Mouse (Mus musculus) layer of hippocampus, adult 2 months (tissue): Measurements from ENCODE around the gene Ccdc50. TPM values are rescaled to one million over a fixed set of nuclear protein-coding genes. Genes with fewer than 3 reads are reported as not detected.

Experiments
- DNase-seq, 2 experiments: peaks; one replicate each; pipeline ENCODE4 v3.0.0; 2022; ENCODE audit warnings: low spot score in 2 of 2
- H3K27ac ChIP-seq: fragments of 200-600 bp; 2 replicates; pipeline ENCODE4 v1.8.1; 2022
- H3K4me3 ChIP-seq: fragments of 200-600 bp; 2 replicates; pipeline ENCODE4 v1.8.1; 2022; ENCODE audit warnings: mild to moderate bottlenecking
- CTCF ChIP-seq: fragments of 200-600 bp; conservative IDR thresholded peaks from 2 replicates; pipeline ENCODE4 v1.8.1; 2022; ENCODE audit warnings: antibody characterized with exemption, mild to moderate bottlenecking, moderate library complexity
- total RNA-seq, 2 experiments: library from RNA; stranded (reverse); gene quantifications; 2 replicates each; pipeline ENCODE4 v1.2.3; 2021

The Ccdc50 gene
- total RNA-seq, 2 experiments from 2014 or later: 49.0 TPM

- Histone ChIP-seq H3K27ac (peak overlapping the region; percentile 79), H3K4me3 (no peak overlapping the region)
- DNase-seq: peak in 1 of 2 experiments; percentile 53
- no peak for TF ChIP-seq CTCF
Measured at GRCm38 (mm10) chr16:27384893-27385603, 3.6 kb upstream of the Ccdc50 start.

DNA sequence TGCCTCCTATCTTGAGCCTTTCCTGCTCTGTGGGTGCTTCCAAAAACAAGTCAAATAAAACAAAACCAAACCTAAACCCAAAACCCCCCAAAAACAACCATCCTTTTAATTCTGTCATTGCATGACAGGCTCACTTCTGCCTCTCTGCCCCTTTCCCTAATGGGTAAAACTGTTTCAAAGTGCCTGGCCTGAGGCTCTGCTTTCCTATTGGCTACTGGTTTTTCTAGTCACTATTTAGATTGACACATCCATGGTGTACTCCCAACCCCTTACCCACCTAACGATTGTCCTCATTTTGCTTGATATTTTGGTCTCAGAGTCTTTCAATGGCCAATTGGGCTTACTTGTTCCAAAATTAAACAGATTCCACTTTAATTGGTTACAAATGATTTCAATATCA lies 3.0 kb upstream of the Ccdc50 start:
- peak overlapping the region; percentile 79 for H3K27ac ChIP-seq
- DNase-seq: no peak
- no peak for TF ChIP-seq CTCF
- H3K4me3 ChIP-seq: no peak overlapping the region

GRCm38 (mm10) chr16:27386850-27387407 lies 1.7 kb upstream of the Ccdc50 start:
- DNase-seq: no peak
- Histone ChIP-seq H3K27ac (no peak overlapping the region), H3K4me3 (no peak overlapping the region)
- TF ChIP-seq CTCF: no peak

GRCm38 (mm10) chr16:27387634-27388611 lies 746 bp upstream of the Ccdc50 start:
- DNase-seq: no peak
- peak overlapping the region; percentile 98 for H3K27ac ChIP-seq
- TF ChIP-seq CTCF: no peak

DNA sequence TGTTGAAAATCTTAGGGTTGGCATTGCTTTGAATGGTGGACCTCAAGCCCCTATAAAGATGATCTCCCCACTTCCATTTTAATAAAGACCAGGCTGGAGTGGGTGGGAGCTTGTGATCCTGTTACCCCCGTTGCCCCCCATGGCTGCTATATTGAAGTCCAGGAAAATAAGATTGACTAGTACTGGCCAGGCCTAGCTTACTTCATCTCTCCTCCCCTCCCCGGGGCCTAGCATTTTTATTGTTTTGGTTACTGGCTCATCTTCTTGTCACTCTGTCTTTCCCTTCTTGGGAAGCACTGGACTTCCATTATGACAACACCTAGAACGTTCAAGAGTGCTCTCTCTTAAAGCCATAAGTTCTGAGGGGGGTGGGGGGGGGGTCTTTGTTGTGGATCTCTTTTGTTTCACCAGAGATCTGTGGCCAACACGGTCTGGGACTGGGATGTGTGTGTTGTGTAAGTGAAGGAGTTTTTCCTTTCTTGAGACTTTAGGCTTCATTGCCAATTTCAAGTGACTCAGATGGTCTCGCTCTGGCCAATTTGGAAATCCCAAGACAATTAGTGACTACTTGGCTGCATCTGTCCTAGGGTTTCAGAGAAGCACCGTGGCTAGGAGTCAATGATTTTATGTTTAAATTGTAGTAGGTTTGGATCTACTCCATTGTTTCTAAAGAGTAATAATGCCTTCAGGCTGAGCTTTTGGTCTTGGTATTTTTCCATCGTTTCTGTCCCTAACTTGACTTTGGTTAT lies 1.0 kb downstream of the Ccdc50 start:
- DNase-seq: no peak
- H3K4me3 ChIP-seq: peak overlapping the region; percentile 78
- H3K27ac ChIP-seq: peak overlapping the region; percentile 98
- TF ChIP-seq CTCF: no peak

More at GRCm38 (mm10) chr16:27387634-27388611, 746 bp upstream of the Ccdc50 start:
- peak overlapping the region; percentile 78 for H3K4me3 ChIP-seq

DNA sequence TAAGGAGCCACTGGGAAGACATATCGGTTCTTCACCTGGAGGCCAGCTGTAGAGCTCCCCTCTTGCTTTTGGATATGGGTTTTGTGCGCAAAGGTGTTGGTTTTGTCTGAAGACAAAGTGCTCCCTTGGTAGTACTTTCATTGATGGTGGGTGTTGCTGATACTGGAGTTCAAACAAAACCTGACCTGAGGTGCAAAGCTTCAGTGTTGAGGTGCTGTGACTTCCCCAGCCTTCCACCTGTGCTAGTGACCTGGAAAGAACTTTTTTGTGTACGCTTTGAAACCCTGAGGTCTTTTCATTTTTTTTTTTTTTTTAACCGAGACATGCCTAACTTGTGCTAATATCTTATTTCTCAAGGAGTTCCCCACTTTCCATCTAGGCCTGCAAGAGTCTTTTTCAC lies 1.6 kb downstream of the Ccdc50 start:
- no peak for DNase-seq
- TF ChIP-seq CTCF: no peak
- H3K4me3 ChIP-seq: peak overlapping the region; percentile 78
- H3K27ac ChIP-seq: peak overlapping the region; percentile 98

- TF ChIP-seq CTCF: no peak
- Histone ChIP-seq H3K27ac (peak overlapping the region; percentile 98), H3K4me3 (no peak overlapping the region; the same call in 1 of the 2 replicates)
- no peak for DNase-seq
Measured at GRCm38 (mm10) chr16:27391845-27392244, 3.2 kb downstream of the Ccdc50 start.

- peak overlapping the region; percentile 52 for H3K27ac ChIP-seq
- H3K4me3 ChIP-seq: no peak overlapping the region
- DNase-seq: no peak
- no peak for TF ChIP-seq CTCF
Measured at GRCm38 (mm10) chr16:27395251-27396037, 6.8 kb downstream of the Ccdc50 start.

DNA sequence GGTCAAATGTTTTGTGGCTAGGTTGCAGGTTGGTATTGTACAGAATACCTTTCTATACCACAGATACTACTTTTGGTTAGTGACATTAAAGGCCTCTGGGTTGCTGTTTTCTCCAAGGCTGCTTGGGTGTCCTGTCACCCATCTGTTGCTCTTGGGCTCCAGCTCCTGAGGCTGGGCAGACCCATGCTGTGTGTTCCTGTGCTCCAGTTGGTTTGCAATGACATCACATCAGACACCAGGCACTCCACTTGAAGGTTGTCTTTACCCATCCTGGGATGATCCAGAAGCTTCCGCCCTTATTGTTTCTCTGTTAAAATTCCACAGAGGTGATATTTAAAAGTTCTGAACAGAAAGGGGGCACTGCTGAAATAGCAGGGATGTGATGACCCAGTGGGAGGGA lies 8.3 kb downstream of the Ccdc50 start:
- no peak for TF ChIP-seq CTCF
- Histone ChIP-seq H3K4me3 (no peak overlapping the region), H3K27ac (peak overlapping the region; percentile 52)
- DNase-seq: no peak

DNA sequence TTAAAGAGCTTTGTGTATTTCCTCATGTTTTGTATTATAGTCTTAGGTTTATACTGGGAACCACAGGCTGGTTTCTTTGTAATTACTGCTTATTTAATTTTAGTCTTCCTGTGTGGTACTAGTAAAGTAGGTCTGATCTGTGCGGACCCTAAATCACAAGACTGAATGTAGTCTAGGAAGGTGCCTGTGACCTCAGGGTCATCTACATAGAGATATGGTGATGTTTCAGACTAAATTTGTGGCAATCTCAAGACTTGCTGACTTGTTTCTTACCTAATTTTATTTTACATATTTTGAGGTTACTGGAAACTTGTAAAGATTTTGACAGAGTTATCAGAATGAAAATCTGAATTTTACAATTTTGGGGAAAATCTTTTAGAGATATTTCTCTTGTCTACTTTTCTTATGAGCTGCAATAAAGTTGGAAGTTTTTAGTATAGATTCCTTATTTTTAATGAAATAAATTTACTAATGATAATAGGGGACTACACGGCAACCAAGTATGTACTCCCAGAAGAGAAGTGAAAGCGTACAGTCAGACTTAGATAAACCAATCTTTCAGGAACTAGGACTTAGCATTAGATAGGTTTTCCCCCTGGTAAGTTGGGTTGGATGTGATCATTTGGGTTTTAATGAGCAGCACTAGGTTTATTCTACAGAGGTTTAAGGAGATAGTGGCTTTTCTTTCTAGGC lies 10.5 kb downstream of the Ccdc50 start:
- no peak for DNase-seq
- no peak overlapping the region for H3K4me3 ChIP-seq
- peak overlapping the region; percentile 67; the same call in 1 of the 2 replicates for H3K27ac ChIP-seq
- TF ChIP-seq CTCF: no peak

DNA sequence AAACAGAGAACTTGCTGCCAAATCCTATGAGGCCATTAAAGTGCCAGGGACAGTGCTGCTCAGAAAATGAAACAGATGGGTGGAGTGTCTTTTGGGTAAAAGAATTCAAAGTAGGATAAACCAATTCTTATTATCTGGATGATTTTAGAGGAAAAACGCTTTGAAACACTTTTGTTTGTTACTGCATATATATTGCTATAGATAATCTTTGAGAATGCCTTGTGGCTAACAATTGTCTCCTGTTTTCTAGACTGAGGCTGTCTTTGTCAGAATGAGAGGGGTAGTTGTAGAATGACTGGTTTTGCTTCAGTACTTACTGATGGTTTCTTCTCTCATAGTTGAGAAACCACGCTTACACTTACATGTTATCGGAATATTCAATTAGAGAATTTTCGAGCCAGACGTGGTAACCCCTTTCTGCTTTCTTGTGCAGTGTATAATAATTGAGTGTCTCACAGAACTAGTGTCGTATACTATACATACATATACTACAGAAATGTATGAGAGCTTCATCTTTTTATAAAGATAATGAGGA lies 11.1 kb downstream of the Ccdc50 start:
- TF ChIP-seq CTCF: no peak
- H3K27ac ChIP-seq: peak overlapping the region; percentile 67; the same call in 1 of the 2 replicates

More for the DNA sequence above, 11.1 kb downstream of the Ccdc50 start:
- DNase-seq: no peak
- H3K4me3 ChIP-seq: no peak overlapping the region
